Mouse (Mus musculus): ENCODE measurements around the gene Rbfox1.

GRCm38 (mm10) chr16:6110121-6110520 lies 225.0 kb downstream of the Rbfox1 start:
- TF ChIP-seq CTCF (IDR thresholded peaks at IDR 0.05; ENCODE audit: insufficient read depth, low read depth, low read length), result no peak
- TF ChIP-seq POLR2A (IDR thresholded peaks at IDR 0.05; ENCODE audit: insufficient read depth, low read depth, low read length), result no peak

Data from olfactory bulb, adult 2 months (tissue).